Mouse (Mus musculus): ENCODE data around the gene Zfp334.

The Zfp334 gene

DNA sequence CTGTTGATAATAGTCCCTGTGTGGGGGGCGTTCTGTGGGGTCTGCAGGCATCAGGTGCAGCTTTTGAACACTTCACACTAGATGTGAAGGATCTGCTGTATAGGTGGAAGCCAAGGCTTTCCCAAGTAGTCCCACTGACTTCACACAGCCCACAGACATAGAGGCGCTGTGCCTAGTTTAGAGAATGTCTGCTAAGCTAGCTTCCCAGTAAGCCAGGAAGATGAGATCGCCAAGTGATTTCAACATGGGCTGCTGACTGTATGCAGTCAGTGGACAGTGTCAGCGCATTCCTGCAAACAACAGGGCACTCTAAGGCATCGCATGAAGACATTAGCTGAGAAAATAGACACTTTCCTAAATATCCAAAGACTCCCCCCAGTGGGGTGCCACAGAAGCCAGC, 12.6 kb downstream of the Zfp334 start:
- no peak for DNase-seq

DNA sequence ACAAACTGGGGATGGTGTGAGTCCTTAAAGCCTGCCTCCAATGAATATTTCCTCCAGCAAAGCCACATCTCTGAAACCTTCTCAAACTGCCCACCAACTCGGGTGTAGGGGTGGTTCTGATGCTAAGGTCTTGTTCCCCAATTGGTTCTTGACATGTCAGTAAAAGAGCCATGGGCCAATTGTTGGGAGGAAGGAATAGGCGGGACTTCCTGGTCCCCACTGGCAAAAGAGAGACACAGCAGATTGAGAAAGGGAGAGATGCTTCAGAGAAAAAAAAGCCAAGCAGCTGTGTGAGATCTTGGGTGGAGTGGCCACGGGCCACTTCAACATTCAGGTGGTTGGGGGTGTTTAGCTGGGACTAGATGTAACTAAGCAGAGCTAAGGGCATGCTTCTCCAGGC, 17.0 kb downstream of the Zfp334 start:
- DNase-seq, result no peak

DNA sequence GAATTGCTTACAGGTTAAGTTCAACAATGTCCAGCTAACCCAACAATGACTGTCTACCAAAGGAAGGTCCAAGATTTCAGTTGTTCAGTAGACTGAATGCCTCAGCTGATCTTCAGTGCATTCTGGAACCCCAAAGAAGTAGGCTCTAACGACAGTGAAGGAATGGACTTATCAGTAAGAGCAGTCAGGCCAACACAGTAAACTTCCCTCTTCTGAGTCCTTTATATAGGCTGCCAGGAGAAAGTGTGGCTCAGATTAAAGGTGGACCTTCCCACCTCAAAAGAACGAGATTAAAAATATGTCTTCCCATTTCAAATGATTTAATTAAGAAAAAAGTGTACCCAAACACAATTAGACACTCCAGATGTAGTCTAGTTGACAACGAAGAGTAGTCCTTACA, 17.7 kb downstream of the Zfp334 start:
- DNase-seq, result no peak

DNA sequence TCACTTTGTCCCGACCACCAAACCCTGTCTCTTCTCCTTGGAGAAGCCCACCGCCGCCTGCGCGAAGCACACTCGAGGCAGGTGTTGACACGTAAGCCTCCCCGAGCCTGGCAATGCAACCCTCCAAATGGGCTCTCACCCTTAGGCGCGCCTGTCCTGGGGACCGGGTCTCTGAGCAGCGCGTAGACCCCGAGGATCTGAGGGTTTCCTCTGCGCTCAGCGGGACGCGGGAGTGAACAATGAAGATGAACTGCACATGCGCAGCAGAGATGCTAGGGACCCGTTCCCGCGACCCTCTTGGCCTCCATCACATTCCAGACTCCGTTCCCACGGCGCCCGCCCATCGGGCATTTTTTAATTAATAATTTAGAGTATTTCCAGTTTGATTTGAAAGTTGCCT, 19.6 kb downstream of the Zfp334 start, which contains the start of gene Zfp663:
Gene Zfp663 (minus strand): TSS at position 234 of the 400 bp plus-strand sequence.
- DNase-seq, result no peak

DNA sequence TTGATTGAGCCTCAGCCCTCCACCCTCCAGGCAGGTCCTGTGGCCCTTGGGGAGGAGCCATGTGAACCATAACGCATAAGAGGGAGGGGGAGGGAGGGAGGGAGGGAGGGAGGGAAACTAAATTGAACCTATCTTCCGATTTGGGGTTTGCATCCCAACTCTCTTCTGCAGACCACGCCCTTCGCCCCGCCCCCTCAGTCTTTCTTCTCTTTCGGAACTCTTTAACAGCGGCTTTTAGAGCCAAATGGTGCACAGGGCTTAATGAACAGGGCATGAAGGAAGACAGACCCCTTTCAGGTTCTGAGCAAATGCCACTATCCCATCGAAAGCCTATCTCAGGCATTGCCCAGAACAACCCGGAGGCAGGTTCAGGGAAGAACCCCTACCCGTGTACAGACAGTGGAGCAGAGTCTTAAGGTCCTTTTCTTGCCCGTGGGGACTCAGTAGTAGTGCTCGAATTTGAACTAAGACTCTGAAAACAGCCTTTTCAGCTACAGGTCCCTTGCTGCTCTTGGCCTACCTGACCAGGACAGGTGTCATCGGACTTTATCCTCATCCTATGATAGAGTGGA, 20.1 kb downstream of the Zfp334 start:
- DNase-seq, result peak; percentile 60

DNA sequence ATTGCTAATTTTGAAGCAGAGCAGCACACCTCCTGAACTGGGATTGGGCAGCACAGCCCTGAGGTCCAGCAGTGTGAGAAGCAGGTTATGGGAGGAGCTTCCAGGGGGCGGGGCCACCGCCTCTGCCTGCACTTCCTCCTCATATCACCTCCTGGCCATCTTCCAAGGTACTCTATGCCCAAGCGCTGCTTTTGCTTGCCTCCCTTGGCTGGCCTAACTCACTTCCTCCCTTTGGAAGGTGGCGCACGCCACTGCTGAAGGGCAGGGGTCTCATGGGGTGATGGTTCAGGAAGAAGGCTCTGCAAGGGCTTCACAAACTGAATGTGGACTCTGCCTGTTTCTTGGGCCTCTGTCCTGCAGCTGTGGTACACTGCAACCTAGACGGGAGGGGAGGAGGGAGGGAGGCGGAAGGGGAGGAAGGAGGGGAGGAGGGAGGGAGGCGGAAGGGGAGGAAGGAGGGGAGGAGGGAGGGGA, 21.0 kb downstream of the Zfp334 start:
- peak; percentile 79 for DNase-seq

DNA sequence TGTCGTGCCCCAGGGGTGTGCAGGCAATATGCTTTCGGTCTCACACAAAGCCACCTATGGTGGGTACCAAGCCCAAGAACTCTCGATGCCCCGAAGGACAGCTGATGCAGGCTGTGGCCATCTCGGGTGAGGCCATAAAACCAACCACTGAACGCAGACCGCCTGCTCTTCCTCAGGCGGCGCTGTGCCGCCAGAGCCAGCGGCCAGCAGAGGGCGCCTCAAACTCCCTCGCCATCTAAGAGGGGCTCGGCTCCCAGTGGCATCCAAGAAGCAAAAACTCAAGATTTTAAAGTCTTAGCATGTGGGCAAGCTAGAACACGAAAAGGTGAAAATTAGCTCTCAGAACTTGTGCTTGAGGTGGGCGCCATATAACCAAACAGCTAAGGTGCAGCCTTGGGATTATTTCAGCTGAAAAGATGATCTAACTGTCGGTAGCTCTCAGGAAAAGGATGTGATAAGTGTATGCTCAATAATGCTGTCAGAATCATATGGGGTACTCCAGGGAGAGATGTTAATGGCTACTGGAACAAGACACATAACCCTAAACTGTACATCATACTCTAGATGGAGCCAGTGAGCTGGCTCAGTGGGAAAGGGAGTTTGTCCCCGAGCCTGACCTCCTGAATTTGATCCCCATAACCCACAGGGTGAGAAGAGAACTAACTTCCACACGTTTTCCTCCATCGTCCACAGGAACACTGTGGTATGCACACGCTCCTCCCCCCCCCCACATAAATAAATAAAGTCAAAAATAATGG, 23.5 kb downstream of the Zfp334 start:
- DNase-seq, result peak; percentile 81

DNA sequence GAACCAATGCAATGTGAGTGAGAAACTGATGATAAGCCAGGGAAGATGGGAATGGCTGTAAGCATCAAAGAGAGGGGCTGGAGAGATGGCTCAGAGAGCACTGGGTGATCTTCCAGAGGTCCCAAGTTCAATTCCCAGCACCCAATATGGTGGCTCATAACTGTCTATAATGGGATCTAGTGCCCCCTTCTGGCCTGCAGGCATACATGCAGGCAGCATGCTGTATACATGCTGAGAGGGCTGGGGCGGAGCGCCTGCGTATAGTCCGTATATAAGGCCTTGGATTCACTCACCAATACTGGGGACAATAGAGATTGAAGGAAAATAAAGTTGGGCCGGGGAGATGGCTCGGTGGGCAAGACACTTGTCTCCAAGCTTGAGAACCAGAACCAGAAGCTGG, 24.8 kb downstream of the Zfp334 start:
- DNase-seq, result no peak

DNA sequence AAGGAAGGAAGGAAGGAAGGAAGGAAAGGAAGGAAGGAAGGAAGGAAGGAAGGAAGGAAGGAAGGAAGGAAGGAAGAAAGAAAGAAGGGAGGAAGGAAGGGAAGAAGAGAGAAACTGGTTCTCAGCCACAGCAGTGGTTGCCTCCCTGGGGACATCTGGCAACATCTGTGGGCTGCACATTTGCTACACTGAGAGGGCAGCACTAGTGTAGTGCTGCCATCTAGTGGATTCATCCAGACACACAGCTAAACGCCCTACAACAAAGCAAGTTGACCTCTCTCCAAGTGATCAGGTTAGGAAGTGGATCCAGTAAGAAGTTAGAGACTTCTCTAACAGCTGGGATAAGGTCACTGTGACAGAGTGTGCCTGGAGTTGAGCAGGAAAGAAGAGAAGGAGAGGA, 27.2 kb downstream of the Zfp334 start:
- DNase-seq, result peak; percentile 79

DNA sequence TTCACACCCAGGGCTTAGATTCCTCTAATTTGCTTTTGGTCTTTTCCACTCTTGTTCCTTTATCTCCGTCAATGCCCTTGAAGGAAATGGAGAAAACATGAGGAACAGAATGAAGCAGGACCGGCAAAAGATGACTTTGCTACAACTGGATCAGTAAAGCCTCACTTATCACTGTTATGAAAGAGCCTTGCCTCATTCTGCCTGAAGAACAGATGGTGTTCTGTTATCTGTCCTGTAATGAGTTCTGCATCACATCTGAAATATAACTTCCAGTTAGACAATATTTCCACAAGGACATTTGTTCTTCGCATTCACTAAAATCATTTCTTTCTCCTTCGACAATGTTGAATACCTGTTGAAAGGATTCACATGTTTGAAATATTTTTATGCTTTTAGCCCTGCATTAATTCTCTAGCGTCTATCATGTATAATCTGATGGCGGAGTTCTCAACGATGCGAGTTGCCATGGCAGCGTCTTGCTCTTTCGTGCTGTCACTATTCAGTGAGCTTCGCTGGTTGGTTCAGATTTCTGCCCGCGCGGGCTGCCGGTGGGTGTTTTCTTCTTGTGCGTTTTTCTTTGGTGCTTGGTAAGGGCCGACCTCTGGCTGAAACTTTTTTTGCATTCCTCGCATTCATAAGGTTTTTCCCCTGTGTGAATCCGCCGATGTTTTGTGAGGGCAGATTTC, 36.1 kb downstream of the Zfp334 start:
- no peak for DNase-seq

DNA sequence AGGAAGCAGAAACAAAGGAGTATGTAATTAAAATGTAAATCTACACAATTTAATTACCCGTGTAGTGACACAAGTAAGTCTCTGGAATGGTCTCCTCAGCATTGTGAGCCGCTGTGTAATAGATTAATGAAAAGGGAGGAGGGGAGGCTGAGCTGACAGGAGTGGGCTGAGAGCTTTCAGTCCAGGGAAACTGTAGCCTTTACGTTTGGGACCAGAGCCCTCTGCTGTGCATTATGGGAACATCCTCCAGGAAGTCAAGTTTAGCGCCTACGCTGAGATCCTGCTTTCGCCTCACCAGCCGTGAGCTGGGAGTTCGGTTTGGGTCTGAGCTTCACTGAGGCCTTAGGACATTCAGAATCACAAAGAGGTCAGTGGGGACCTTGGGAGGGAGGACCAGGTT, 38.6 kb downstream of the Zfp334 start:
- peak; percentile 55 for DNase-seq

DNA sequence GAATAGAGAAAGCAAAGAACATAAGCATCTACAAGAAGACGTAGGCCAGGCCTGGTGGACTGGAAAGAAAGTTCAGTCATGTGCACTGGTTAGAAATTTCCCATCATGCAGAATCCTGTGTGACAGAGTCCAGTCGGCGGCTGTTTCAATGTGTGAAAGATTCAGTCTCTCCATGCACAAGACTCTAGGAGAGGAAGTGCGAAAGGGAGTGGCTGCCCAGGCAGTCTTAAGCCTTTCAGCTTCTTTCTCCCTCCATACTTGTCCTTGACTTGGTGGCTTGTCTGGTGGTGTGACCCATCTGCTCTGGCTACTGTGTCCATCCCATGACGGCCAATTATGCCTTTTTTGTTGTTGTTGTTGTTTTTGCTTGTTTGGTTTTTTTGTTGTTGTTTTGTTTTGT, 41.9 kb downstream of the Zfp334 start:
- DNase-seq, result no peak

DNA sequence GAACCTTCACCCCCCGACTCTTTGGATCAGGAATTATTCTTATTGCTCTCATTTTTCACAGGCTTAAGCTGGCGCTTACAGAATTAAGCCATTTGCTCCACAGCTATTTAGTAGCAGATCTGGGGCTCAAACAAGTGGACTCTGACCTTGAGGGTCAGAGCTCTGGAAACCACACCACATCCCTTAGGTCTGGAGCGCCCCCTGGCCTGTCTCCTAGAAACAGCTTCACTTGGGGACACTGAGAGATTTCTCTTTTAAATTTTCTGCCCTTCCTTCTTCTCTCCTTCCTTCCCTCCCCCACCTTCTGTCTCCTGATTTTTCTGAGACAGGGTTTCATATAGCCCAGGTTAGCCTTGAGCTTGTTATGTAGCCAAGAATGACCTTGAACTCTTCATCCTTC, 50.9 kb downstream of the Zfp334 start:
- peak; percentile 88 for DNase-seq

DNA sequence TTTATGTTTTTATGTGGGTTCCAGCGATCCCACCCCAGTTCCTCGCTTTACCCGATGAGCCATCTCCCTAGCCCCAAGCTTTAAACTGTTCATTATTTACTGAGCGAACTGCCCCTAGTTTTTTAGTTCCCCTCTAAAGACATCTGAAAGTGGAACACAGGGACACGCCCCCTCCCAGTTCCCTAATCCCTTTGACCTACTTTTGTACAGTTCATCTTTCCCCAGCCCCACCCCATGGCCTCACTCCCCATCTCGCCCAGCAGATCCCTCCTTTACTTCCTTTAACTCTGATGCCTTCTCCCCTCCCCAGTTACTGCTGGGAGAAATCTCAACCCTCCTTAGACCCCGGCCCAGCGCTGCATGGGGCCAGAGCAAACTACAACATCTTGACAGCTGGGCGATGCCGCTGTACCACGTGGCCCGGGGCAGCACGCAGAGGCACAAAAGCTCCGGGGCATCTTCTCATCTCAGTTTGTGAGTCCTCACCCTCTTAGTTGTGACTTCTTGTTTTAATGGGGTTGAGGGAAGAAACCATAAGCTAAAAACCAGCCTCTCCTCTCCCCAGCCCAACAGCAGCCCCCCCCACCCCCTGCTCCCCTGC, 55.3 kb downstream of the Zfp334 start:
- DNase-seq, result no peak

DNA sequence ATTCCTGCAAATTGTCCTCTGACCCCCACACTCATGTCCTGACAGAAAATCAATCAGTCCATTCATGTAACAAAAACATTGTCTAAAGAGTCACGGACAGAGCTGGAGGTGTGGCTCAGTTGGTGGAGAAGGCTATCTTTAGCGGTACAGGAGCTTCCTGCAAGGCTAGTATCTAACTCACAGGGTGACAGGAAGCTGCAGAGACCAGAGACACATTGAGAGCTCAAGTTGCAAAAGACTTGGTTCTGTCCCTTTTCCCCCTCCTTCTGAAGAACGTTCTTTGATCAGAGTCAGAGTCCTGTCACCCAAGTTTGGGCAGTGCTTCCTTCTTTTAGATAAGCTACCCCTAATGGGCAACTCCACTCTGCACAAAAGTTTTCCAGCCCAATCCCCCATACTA, 58.4 kb downstream of the Zfp334 start:
- DNase-seq, result no peak

DNA sequence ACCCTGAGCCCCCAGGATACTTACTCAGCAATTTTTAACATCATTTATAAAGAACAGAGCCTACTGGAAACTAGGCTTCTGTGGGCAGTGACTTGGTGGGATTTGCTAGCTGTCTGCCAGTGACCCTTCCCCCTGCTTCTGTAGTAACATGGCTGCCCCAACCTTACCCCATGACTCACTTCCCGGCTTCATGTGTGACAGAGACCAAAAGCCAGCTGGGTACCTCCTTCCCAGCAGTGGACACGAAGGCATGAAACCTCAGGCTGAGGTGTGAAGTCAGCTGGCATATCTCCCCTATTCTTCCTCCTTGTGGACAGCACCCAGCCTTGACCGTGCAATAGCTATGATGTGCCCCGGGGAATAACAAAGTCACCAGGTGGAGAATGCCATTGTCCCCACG, 59.3 kb downstream of the Zfp334 start:
- DNase-seq, result no peak

DNA sequence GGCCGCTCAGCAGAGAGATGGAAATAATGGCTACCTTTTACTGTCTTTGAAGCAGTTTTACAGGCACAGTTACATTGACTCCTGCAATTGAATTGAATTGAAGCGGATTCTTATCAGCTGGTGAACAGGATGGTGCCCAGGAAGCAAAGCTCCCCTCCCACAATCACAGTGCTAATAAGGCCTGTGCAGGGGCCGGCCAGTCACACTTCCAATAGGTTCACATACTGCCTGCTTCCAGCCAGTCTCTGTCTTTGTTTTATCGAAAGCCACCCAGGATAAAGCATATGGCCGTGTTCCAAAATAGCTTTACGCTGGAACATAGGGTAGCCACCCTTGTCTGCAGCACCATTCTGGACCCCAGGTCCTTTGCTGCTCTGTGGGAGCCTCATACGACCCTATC, 60.7 kb downstream of the Zfp334 start:
- DNase-seq, result no peak

DNA sequence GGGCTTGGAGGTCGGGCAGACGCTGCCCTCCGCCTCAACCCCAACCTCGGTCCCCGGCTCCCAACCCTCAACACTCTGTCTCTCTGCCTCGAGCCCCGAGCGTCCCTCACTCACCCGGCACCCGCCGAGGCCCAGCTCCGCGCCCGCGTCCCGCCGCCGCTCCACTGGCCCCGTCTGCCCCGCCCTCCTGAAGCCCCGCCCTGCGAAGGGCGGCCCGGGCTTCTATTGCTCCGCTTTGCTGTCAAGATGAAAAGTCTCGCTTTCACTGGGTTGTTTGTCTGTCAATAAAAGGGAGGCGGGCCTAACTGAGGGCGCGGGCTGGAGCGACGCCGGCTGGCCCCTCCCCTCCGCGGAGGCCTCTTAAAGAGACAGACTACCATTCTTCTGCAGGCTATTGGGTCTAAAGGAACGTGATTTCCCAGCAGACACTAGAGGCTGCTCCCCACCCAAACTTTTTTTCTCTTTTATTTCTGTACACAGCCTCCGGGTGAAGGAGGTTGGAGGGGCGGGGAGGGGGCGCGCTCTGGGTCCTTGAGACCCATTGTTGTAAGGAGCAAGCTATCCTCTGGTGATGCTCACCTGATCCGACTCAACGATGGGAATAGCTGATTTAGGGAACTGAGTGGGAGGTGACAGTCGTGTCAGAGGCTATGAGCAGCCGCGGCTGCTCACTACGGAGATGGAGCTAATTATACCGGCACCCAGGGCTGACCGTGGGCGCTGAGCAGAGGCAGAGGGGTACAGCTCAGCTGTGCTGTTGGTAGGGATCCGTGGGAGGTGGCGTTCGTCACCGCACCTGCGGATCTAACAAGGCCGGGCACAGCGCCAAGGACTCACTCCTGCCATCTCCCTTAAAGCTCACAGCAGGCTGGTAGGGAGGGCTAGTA, 61.5 kb downstream of the Zfp334 start, which contains the start of gene Elmo2:
Gene Elmo2 (minus strand): TSS at position 176 of the 887 bp plus-strand sequence.
- DNase-seq, result peak; percentile 98

DNA sequence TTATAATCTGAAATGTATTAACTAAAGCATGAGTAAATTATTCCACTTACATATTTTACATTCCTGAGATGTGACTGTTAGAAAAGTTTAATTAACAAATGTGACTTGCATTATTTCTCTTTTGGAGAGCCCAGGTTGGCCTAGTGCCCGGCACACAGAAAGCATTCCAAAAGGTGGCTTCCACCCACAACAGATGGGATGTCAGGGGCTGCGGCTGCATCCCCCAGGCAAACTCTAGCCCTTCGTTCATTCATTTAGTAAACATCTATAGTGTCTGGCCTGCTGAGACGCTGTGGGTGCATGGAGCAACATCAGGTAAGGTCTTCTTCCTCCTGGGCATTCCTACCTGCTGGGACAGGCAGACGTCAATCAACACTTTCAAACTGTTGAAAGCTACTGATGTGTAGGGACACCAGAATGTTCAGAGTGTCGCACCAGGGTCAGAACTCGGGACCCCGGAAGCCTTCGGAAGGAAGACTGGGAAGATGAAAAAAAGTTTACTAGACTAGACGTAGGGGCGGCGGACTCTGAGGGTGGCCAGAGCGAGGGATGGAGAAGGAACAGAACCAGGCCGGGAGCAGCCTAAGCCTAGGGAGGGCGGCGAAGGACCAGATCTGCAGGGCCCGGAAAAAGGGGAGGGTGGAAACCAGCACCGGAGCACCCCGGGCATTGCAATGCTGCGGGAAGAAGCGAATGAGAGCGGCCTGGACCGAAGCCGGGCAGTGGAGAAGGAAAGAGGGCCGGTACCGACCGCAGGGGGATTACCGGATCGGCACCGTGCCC, 62.3 kb downstream of the Zfp334 start:
- peak; percentile 63 for DNase-seq
